Mouse (Mus musculus) embryonic facial prominence, embryonic 10.5 days (tissue): ENCODE measurements around the gene Ccdc83. TPM values are rescaled to one million over a fixed set of nuclear protein-coding genes. Genes with fewer than 3 reads are reported as not detected.

Experiments
- DNase-seq: peaks from one replicate; pipeline ENCODE4 v3.0.0-alpha.2; 2017; ENCODE audit warnings: low spot score
- H3K27ac ChIP-seq: fragments of 300-500 bp; sonication (generic); replicated peaks from 2 replicates; pipeline ENCODE4 v1.5.1; 2016; ENCODE audit warnings: mild to moderate bottlenecking
- H3K27me3 ChIP-seq: fragments of 300-500 bp; sonication (generic); replicated peaks from 2 replicates; pipeline ENCODE4 v1.6.1; 2016; ENCODE audit warnings: low read depth, mild to moderate bottlenecking; ENCODE audit not compliant: poor library complexity, severe bottlenecking
- H3K36me3 ChIP-seq: fragments of 300-500 bp; sonication (generic); replicated peaks from 2 replicates; pipeline ENCODE4 v1.6.1; 2016; ENCODE audit warnings: mild to moderate bottlenecking, moderate library complexity
- H3K4me1 ChIP-seq: fragments of 300-500 bp; sonication (generic); 2 replicates; pipeline ENCODE4 v1.6.1; 2016
- H3K4me3 ChIP-seq: fragments of 300-500 bp; sonication (generic); 2 replicates; pipeline ENCODE4 v1.5.1; 2016; ENCODE audit warnings: mild to moderate bottlenecking, moderate library complexity
- H3K9me3 ChIP-seq: fragments of 300-500 bp; sonication (generic); 2 replicates; pipeline ENCODE4 v1.6.1; 2016; ENCODE audit warnings: mild to moderate bottlenecking
- WGBS: fragments of 180-500 bp; shearing (Covaris S2); methylation state at CpG from one replicate; pipeline ENCODE4 v1.1.7; 2016; 5-methylcytosine and 5-hydroxymethylcytosine counted together
- polyA plus RNA-seq: library from polyadenylated mRNA; unstranded; fragments of >200 nt; fragmentation: Nextera tagmentation; extraction: Ambion mirVana; gene quantifications from 2 replicates; pipeline ENCODE4 v1.2.1, GENCODE M21; 2016

The Ccdc83 gene
- polyA plus RNA-seq, 1 experiment from 2014 or later, result not detected

DNA sequence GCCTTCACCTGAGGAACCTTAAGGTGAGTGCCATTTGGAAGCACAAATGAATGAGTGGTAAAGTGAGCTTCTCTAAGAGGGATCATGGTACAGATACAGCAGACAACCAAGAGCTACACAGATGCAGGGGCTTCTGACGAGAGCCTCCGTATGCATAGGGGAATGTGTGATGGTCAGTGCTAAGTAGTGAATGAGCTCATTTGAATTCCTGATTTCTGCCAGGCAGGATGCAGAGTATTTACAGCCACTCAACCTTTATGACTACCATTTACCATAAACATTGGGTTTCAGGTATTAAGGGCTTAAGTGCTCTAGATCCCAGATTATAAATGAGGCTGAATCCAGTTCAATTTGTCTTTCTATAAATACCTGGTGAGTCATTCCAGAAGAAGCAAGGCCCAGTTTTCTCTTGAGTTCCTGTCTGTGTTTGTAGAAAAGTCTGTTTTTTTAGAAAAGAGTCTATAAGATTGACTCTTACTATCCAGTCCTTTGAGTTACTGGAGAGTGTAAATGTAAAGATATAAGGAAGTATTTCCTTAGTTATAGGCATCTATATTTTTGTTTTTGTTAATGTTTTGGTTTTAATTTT, 63.6 kb downstream of the Ccdc83 start:
- H3K27me3 ChIP-seq, result no peaks in the 10 kb centered on the region
- 98% methylated on average over 2 of the region's 2 CpGs for WGBS
- H3K4me1 ChIP-seq, result no peaks in the 10 kb centered on the region
- H3K36me3 ChIP-seq, result peaks cover 59% of the 10 kb centered on the region
- DNase-seq, result no peak
- no peak overlapping the region for H3K27ac ChIP-seq
- no peaks in the 10 kb centered on the region for H3K9me3 ChIP-seq
- H3K4me3 ChIP-seq, result no peak overlapping the region

DNA sequence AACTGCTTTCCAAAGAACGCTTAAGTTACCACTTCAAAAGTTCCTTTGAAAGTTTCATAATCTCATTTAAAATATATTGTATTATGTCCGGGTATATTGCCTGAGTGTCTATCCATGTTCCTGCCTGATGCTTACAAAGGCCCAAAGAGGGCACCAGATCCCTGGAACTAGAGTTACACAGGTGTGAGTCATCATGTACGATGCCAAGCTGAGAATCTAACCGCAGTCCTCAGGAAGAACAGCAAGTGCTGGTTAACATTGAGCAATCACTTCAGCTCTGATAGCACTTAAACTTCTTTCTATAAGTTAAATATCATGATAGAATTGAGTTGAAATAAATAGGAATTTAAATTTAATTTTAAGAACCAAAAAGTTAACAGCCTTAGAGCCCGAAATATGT, 65.3 kb downstream of the Ccdc83 start:
- H3K9me3 ChIP-seq, result no peaks in the 10 kb centered on the region
- no peaks in the 10 kb centered on the region for H3K27me3 ChIP-seq
- no peak overlapping the region for H3K4me3 ChIP-seq
- H3K27ac ChIP-seq, result no peak overlapping the region
- 93% methylated on average over 5 of the region's 5 CpGs for WGBS
- no peak for DNase-seq
- no peaks in the 10 kb centered on the region for H3K4me1 ChIP-seq
- peaks cover 64% of the 10 kb centered on the region for H3K36me3 ChIP-seq

DNA sequence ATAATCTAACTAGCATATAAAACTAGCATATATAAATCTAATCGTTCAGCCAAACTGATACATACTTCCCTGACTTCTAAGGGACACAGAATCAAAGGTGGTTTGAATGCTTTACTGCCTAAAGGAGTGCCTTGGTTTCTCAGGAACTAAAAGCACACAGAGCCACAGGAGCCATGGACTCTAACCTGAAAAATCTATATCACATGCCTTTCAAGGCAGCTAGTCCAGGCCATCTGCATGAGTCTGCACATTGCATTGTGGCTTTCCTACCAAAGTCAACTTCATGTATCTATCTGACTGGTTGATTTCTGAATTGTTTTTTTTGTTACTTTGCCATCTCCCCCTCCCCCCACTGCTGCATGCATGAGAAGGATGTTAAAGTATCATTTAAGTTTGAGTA, 84.9 kb downstream of the Ccdc83 start:
- H3K27me3 ChIP-seq, result no peaks in the 10 kb centered on the region
- no peak overlapping the region for H3K4me3 ChIP-seq
- no peak for DNase-seq
- H3K9me3 ChIP-seq, result no peaks in the 10 kb centered on the region
- 98% methylated on average over 1 of the region's 1 CpGs for WGBS
- H3K27ac ChIP-seq, result no peak overlapping the region
- H3K4me1 ChIP-seq, result no peaks in the 10 kb centered on the region
- H3K36me3 ChIP-seq, result peaks cover 75% of the 10 kb centered on the region

GRCm38 (mm10) chr7:90175576-90175975, 90.0 kb downstream of the Ccdc83 start:
- DNase-seq, result no peak
- WGBS, result 85% methylated on average over 2 of the region's 2 CpGs
- Histone ChIP-seq H3K4me1 (no peaks in the 10 kb centered on the region), H3K9me3 (no peaks in the 10 kb centered on the region), H3K4me3 (no peak overlapping the region), H3K36me3 (peaks cover 86% of the 10 kb centered on the region), H3K27ac (no peak overlapping the region), H3K27me3 (no peaks in the 10 kb centered on the region)

Other genes starting within 250 kb of the Ccdc83 start
- gene Picalm, start 135.6 kb downstream of the Ccdc83 start, polyA plus RNA-seq, result 29.0 and 30.3 TPM in 2 replicates
- gene Sytl2, start 36.5 kb upstream of the Ccdc83 start, polyA plus RNA-seq, result 3.1 and 3.2 TPM in 2 replicates
- gene Ccdc89, start 160.8 kb upstream of the Ccdc83 start, polyA plus RNA-seq, result 1.9 and 3.0 TPM in 2 replicates
- gene Crebzf, start 177.0 kb upstream of the Ccdc83 start, polyA plus RNA-seq, result 26.2 and 27.1 TPM in 2 replicates
- gene Tmem126a, start 191.5 kb upstream of the Ccdc83 start, polyA plus RNA-seq, result 119 and 120 TPM in 2 replicates
- gene Tmem126b, start 210.2 kb upstream of the Ccdc83 start, polyA plus RNA-seq, result 35.2 and 36.2 TPM in 2 replicates
- gene Dlg2, start 210.9 kb upstream of the Ccdc83 start, polyA plus RNA-seq, result 1.3 and 1.7 TPM in 2 replicates